Mouse (Mus musculus) right cerebral cortex, postnatal 4 days (tissue): ENCODE measurements around the gene Plpp2.

Experiments used
- DNase-seq: peaks from one replicate; pipeline ENCODE4 v3.0.0-alpha.2; 2022

Plpp2 gene

DNA sequence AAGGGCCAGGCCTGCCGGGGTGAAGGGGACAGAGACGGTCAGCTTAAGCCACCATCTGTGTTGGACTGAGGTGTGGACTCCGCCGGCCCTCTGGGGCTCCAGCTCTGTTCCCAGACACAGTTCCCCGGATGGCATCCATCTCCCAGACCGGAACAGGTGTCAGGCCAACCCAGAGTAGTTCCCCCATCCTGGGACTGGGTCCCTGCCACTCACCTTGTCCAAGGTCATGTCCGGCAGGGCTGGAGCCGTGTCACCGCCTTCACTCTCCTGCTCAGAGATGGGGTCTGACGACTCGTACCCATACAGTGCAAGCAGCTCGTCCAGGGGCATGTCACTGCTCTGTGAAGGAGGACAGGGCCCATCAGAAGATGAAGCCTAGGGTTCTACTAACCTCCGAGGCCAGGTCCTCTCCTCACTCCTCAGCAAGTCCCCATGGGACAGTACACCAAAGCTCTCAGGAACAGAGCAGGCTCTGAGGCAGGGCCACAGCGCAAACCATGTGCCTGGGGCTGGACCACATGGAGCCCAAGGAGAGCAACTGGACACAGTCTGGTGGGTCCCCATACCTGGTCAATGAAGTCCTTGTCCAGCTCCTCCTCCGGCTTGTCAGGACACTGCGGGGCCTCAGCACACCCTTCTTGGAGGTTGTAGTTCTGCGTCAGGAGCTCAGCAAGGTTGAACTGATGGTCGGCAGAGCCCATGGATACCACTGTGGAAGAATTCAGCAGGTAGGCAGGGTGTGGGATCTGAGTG, 15.6 kb upstream of the Plpp2 start:
- peak; percentile 1 for DNase-seq

DNA sequence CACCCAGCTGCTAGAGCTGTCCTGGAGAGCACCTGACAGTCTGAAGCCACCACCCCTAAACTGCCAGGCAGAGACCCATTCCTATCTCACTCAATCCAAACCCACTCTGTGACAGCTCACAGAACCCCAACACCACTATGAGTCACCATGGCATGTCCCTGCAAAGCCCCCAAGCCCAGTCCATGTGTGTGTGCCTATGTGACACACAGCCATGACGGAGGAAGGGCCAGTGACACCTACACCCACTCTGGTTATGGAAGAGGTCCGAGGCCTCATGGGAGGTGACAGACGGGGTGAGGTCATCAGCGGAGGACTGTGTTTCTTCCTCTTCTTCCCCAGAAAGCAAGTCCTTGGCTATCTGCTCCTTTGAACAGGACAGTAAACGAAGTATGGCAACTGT, 14.9 kb upstream of the Plpp2 start:
- no peak for DNase-seq

DNA sequence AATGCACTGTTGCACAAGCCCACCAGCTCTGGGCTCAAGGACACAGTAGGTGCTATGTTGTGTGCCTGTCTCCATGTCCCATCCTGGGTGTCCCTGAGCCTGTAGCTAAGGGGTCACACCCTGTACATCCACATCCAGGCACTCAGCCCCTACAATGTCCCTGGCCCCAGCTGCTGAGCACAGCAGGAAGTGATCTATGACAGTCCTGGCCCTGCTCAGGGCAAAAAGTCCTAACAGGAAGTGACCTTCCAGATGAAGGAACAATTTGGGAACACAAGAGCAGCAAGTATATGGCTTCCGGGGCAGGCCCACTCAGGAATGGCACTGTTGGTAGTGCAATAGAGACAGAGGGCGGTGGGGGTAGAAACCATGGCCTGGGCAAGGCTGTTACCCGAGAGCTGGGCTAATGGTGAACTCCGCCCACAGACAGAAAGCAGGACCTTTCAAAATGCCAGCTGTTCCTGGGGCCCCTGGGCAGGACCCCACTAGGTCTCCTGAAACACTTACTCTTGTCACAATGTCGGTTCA, 13.6 kb upstream of the Plpp2 start:
- no peak for DNase-seq

DNA sequence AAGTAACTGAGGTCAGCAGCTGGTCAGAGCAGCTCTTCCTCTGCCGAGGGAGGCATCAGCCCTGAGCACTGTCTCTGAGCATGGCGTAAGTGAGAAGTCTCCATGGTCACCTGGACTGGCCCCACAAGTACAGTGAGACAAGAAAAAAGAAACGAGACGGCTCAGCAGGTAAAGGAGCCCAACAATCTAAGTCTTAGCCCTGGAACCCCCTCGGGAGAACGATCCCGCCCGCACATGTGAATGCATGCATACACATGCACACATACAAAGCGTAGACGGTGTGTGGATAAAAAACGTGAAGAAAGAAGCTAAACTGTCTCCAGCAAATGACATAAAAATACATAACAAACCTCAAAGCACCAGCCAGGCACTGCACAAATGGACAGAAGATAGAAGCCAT, 12.9 kb upstream of the Plpp2 start:
- DNase-seq: no peak

DNA sequence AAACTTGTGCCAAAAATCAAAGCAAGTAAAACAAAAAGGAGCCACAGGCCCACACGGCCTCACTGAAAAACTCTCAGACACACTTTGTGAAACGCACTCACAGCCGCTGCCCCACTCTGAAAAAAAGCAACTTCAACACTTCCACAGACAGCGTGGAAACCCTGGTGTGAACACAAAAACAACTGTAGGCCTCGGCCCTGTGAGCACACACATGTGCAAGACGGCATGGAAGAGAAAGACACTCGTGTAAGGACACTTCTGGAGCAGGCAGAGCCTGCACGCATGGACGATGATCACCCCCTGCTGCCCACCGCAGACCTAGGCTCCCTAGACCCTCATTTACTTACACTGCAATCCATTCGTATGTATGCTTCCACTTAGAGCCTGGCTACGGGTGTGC, 12.3 kb upstream of the Plpp2 start:
- DNase-seq: no peak

DNA sequence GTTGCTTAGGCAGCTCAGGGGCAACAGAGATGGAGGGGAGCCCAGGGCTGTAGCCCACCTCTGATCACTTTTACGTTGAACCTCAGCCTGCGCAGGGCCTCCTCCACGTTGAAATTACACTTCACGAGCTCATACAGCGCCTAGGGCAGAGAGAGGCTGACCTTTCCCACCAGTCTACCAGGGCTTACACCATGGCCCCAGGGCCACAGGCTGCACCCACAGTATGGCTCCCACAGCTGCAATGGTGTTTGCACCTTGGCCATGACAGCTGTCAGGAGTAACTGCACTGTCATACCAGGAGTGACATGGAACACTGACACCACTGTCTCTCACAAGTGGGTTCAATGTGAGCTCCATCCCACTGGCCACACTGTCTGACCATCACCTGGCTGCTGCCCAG, 11.0 kb upstream of the Plpp2 start:
- no peak for DNase-seq

DNA sequence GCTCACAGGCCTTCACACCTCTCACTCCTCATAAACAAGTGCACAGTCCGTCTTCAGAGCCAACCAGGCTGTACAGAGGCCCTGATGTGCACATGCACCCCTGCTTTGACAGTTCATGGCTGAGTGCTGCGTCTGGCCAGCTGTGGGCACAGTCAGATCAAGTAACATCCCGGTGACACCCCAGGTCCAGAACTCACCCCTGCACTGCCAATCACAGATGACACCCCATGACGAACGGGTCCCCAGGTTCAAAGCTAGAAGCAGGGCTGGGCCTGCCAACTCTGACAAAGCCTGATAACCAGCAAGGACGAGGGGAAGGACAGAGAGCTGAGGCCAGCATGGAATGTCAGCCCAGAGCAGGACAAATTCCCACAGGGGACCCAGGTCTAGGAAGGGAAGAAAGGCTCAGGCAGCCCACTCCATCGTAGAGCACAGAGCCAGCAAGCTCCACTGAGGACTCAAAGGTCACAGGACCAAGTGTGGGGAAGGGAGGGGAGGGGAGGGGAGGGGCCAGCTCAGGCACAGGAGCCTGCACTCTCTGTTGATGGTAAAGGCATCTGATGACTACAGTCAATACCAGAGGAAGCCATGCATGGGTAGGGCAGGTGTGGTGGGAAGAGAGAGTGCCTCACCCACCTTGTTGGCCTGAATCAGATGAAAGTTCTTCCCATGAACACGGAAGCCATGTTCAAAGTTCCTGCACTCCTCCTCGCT, 10.4 kb upstream of the Plpp2 start:
- DNase-seq: no peak

DNA sequence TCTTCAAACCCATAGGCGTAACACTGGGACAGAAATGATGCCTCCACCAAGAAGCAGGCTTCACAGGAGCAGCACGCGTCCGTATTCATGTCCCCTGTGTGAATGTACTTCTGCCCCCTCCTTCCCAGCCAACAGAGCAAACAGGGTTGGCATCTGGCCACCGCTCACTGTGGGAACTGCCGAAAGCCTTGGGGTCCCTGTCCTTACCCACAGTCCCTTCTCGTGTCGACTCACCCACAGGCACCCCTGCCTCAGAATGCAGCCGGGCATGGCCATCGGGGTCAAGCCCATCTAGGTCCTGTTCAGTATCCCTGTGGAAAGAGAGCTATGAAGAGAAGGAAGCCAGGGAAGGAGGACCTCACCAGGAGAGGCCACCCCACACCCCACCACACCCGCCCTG, 8.6 kb upstream of the Plpp2 start:
- DNase-seq: peak; percentile 8

DNA sequence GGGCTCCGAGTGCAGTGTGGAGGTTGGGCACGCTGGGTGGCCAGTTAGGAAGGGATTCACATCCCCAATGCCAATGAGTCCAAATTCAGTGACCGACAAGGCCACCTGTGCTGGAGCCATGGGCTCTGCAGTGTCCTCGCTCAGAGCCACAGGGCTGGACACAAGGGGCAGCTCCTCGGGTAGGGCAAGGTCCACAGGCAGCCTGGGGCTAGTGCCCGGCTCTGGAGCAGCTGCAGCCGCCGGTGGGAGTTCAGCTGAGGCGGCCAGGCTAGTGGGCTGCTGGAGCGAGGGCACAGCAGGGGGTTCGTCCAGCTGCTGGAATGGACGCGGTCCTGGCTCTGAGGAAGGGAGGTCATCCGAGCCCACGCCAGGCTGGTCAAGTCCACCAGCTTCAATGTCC, 7.9 kb upstream of the Plpp2 start:
- peak; percentile 2 for DNase-seq

DNA sequence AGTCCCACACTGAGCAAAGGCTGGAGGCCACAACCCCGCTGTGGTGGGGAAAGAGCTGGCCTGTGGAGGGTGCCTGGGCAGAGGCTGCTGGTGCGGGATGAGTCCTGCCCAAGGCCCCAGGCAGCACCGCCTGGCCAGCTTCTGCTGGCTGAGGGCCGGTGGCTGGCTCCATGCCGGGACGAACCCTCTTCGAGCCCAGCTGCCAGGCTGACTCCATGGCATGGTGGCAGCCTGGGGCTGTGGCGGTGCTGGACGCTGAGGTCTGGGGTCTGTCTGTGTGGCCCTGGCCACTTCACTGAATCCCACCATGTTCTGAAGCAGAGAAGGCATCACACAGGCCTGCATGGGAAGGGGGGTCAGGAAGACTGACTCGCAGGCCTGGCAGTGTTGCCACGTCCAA, 7.2 kb upstream of the Plpp2 start:
- DNase-seq: peak; percentile 3

DNA sequence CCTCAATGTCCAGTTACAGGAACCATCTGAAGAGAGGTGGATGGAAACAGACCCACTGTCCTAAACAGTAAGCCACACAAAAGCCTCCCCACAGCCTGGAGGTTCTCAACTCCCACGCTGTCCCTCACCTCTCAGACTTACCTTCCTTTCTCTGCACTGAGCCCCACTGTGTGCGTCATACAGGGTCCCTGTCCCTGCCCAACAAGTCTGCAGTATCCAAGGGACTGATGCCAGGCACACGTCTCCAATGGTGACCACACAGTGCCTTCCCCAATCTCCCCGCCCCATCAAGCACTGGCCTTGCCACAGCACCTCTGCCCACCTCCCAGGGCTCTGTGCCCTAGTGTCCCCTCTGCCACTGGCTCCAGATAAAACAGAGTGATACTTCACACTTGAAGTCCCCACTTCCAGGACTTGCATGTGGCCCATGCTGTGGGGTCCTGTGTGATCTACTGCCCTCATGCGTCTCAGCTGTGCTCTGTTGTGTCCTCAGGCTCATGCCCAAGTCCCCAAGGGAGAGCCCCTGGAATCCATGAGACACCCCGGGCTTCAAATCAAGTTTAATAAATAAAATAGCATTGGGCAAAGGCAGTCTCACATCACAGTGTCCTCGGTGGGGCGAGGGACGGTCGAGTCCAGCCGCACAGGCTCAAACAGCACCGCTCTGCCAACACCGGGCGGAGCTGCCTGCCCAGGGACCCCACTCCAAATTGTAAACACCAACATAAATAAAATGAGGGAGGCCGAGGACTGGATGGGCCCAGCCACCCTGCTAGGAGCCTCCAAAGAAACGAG, 6.3 kb upstream of the Plpp2 start:
- peak; percentile 1 for DNase-seq

DNA sequence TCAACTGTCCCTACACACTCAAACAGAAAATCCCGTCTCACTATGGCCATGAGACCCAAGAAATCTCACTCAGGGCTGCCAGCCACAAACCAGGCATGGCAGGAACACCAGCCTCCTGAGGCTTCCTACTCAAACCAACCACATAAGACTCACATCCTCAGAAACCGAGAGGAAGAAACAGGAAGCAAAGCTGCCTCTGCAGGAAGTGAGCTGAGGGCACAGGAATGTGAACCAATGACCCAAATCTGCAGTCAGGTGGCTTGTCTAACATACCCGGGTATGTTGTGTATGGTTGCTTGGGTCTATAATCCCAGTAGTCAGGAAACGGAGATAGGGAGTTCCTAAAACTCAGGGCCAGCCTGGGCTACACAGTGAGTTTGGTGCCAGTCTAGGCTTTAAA, 5.3 kb upstream of the Plpp2 start:
- peak; percentile 1 for DNase-seq

DNA sequence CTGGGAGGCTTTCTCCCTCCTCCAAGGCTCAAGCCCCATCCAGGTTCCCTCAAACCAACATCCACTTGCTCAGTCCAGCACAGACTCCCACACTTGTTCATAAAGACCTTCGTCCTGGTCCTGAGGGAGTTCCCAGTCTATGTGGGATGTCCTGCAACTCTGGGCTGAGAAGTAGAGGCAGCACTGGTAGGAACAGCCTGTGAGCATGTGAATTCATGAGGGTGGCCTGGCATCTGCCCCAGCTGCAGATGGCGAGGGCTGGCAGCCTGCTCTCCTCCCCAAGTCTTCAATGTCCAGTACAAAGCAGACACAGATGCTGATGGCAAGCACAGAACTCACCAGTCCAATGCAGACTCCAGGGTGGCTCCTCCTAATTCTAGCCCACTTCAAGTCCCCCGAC, 4.7 kb upstream of the Plpp2 start:
- DNase-seq: peak; percentile 5

DNA sequence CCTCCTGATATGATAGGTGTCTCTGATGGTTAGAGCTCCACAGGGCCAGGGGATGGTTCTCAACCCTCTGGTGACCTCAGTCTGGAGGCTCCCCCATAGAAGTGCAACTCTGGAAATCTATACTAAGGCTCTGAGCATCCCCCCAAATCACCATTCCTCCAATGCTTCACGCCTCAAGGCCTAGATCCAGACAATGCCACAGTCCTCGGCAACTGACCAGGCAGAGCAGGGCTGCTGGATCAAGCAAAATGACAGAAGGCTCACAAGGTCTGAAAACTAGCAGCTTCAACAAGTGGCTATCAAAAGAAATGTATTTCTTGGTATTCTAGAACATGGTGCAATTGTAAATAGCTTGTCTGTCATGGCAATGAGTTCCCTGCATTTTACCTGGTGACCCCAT, 4.2 kb upstream of the Plpp2 start:
- DNase-seq: no peak

DNA sequence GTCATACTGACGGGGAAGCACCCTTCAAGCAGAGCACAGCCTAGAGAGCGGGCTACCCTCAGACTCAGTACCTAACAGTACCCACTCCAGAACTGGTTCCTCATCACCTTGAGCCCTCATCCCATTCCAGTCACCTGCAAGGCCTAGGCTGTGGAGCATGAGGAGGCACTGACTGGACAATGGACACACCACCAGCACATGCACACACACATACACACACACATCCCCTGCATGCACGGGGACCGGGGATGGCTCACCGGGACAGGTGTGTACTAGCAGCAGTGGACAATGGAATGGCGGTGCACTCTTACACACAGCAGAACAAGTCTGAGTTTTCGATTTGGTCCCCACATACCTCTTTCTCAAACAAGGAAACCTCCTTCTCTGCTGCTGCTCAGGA, 3.7 kb upstream of the Plpp2 start:
- peak; percentile 3 for DNase-seq

DNA sequence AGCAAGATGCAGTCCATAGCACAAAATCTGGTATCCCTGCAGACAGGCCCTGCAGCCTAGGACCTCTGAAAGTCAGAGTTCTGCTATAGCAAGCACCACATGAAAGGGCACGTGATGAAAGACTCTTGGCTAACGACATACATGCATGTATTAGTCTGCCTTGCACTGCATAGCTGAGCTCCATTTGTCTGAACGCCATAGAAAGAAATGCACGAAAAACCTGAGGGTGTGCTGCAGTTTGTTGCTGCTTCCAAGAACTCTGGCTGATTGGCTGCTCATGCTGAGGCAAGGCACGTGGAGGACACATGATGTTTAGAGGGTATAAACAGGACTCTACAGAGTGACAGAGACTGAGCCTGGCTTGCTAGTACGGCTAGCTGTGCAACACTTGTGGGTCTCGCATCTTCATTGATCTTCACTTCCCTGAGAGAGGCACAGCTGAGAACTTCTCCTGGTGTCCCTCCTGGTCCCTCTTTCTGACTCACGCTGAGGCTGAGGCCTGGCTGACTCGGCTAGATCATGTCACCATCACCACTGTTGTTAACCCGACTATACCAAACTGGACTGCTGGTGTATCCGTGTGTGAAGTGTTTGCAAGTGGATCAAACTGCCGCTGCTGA, 3.0 kb upstream of the Plpp2 start:
- peak; percentile 2 for DNase-seq

DNA sequence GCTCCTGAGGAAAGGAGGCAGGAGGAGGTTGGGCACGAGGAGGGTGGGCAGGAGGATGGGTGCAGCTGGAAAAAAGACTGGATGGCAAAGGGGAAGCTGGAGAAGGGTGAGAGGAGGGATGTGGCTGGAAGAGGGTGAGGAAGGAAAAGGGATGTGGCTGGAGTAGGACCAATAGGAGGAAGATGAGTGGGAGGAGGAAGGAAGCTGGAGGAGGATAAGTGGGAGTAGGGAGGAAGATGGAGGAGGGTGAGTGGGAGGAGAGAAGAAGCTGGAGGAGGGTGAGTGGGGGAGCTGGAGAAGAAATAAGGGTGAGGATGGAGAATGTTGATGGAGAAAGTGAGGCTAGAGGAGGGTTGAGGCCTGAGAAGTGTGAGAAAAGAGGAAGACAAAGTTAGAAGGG, 1.8 kb upstream of the Plpp2 start:
- DNase-seq: no peak

DNA sequence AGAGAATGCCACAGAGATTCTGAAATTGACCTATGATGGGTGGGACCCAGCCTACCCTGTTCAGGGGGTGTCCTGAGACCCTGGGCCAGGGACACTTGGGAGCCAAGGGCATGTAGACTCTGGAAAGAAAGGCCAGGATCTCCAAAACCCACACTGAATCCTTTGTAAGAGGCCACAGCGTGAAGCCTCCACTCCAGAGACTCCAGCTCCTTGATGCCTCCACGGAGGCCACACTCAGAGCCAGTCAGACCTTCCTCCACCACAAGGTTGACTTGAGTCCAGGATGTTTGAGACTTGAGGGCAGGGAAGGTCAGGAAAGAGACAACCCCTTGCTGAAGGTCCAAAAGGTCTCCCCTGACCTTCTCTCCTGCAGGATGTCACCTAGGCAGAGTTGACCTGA, 830 bp upstream of the Plpp2 start:
- DNase-seq: peak; percentile 1

DNA sequence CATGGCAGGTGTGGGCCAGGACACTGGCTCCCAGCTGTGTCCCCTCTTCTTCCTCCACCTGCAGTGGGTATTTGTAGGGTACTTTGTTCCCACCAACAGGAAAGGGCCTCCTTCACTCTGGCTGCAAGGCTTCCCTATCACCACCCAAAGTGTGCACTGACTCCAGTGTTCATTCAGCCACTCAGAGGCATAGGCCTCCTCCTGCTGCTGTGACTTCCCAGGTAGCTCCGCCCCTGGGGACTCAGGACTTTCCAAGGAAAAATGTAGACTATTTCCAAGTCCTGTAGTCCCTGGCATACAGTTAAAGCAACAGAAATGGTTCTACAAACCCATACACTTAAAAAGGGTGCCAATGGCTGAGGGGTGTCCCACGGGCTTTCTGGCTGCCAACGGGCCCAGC, 918 bp downstream of the Plpp2 start:
- DNase-seq: peak; percentile 3

DNA sequence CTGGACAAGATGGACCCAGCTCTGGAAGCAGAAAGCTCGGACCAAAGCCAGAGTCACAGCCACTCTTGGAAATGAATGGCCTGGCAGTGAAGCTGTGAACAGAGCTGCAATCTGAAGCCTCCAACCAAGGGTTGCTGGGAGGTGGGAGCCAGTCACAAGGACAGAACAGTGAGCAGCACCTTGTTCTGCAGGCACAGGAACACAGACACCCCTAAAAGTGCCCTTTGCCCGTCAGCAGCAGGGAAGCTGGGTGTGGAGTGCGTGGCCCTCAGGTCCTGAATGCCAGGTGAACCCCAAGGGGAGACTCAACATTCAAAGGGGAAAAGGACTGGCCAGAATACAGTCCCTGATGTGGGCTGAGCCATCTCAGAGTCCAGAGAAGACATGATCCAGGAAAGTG, 2.0 kb downstream of the Plpp2 start:
- no peak for DNase-seq

DNA sequence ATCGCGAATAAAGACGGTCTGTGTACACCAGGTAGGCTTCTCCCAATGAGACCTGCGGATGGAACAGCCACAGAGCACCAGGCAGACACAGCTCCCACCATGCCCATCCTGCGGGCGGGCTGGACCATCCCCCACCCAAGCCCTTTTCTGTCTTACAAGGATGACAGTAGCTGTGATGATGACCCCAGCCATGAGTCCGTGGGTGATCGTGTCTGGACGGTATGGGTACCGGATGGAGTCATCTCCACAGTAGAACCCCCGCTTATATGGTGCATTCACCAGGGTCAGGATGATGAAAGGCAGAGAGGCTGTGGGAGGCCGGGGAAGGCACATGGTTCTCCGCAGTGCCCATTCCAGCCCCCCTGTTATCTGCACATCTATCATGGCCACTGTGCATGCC, 2.9 kb downstream of the Plpp2 start:
- DNase-seq: no peak

DNA sequence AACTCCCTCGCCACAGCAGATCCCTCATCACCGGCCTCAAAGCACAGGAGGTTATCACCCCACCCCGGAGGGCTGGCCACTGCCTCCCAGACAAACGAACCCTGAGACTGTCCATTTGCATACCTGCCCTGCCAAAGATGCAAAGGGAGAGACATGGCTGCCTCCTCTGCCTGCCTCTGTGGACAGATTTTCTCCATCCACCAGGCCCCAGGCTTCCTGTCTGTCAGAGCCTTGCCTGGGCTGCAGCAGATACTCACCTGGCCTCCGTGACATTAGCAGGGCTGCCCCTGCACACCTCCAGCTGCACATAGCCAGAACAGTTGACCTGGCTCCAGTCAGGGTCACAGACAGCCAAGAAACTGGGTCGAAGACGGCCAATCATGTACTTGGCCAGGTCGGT, 3.4 kb downstream of the Plpp2 start:
- DNase-seq: peak; percentile 1

DNA sequence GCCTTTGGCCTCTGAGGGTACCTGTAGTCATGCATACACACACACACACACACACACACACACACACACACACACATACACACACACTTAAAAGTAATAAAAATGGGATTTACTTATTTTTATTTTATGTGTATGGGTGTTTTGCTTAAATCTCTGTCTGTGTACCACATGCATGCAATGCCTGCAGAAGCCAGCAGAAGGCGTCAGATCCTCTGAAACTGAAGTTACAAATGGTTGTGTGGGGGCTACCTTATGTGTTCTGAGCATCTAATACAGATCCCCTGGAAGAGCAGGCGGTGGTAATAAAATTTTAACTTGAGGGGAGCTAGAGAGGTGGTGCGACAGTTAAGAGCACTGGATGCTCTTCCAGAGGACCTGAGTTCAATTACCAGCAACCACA, 5.5 kb downstream of the Plpp2 start:
- DNase-seq: no peak
